Mouse (Mus musculus): ENCODE measurements around the gene St6gal2.

Gene St6gal2

DNA sequence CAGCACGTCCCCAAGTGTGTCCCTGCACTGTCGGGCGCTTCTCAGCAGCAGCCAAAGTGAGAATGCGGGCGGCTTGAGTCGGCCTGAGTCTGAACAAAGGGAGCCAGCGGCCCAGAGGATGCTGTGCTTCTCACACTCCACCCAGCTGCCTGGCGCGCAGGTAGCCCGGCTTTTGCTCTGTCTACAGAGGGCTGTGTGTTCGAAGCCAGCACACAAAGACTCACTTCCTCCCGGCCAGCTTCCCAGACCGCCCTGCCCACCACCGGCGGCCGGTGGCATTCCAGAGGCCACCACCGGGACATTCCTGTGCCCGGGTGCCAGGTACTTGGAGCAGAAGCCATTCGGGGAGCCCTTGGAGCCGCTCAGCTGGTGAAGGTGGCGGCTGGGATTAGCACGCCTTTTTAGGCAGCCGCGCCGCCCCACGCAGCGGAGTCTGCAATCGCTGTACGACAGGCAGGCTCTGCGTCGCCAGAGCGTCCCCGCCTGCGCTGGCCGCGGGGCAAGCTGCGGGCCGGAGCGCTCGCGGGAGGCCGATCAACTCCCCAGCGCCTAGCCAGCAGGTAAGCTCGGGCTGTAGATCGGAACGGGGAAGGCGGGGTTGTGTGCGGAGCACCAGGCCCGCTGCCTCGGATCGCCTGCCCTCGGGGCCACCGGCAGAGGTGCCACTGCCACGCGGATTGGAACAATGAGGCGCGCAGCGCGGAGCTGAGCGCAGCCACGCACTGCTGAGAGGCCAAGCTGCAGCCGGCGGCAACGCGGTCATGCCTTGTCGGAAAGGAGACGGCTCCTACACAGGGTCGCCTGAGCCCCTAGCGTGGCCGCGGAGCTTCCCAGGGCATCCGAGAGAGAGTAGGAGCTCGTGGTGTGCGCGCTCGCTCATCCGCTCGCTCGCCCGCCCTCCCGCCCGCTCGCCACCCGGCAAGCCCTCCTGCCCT is at the start of gene St6gal2:
St6gal2 (plus strand) TSS at position 133 of the 935 bp plus-strand sequence.
- DNase-seq (ENCODE audit: low read depth), result no peak

DNA sequence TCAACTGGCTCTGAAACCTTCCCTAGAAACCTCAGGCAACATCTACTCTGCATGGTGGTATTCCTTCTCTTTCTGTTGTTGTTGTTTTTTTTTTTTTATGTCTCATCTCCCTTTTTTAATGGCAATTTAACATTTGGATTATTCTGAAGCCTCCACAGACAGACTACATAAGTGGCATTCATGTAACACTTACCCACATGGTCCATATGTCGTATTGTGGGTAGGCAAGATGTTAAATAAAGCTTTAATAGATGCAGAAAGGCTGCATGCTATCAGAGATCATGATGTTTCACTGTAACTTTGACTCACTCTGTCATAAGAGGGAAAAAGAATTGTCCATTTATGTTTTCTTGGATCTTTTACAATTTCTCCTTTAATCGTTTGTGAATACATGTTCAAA is 39.1 kb upstream of the St6gal2 start:
- DNase-seq (ENCODE audit: low read depth), result no peak

DNA sequence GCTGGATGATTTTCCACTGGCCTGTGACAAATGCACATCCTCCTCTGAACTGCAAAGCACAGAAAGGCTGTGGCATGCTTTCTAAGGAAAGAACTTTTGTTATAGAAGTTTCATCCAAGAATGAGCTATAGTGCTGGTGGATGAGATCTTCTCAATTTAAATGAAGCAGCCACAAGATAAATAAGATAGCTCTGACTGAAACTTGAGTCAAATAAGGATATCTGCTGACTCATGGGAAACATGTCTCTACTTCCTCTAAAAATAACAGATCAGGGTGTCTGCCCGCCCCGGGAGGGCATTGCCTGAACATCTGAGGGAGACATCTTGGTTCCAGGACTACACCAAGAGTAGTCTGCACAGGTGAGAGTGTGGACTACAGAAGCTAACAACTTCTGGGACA is 28.7 kb upstream of the St6gal2 start:
- DNase-seq (ENCODE audit: low read depth), result no peak

DNA sequence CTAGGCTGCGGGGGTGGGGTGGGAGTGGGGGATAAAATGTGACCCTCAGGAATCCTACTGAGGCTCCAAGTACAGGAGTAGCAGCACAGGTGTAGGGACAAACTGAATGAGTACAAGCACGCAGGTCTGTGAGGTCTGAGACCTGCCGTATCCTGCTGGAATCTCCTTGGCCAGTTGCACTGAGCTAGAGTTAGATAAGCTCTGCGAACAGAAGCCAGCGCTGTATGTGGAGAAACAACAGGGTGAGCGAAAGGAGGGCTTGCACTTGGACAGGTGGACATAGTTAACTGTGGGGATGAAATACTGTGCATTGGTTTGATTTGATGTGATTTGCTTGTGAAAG is 974 bp downstream of the St6gal2 start:
- no peak for DNase-seq (ENCODE audit: low read depth)

DNA sequence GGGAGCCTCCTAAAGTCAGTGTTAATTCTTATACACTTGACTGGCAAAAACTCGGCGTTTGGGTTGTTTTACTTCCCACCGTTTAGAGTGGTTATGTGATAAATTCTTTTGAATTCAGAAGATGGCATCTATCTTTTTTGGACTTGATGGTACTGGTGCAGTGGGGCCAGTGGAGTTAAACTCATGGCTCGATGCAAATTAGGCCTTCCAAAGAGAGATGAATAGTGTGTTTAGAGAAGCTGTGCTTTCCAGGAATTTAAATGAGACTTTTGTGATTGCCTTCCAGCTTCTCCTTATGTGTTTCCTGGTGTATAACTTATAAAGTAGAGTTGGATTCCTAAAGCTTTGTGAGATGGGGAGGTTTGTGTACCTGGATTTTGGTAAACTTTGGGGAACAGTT is 1.5 kb downstream of the St6gal2 start:
- no peak for DNase-seq (ENCODE audit: low read depth)

DNA sequence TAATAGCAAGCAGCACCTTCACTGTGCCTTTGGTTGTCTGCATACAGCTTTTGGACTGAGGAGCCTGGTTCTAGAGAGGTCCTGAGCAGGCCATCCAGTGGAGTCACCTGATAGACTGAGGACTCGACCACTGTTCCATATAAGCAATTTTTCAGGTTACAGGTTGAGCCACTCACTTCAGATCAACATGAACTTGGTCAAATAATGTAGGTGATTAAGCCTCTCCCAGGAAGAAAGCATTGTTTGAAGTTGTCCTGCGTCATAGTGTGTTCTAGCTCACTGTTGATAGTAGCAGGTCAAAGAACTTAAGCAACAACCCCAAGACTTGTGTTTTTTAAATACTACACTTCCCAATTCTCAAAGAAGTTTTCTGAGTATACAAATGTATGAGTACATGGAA is 5.8 kb downstream of the St6gal2 start:
- DNase-seq (ENCODE audit: low read depth), result no peak

DNA sequence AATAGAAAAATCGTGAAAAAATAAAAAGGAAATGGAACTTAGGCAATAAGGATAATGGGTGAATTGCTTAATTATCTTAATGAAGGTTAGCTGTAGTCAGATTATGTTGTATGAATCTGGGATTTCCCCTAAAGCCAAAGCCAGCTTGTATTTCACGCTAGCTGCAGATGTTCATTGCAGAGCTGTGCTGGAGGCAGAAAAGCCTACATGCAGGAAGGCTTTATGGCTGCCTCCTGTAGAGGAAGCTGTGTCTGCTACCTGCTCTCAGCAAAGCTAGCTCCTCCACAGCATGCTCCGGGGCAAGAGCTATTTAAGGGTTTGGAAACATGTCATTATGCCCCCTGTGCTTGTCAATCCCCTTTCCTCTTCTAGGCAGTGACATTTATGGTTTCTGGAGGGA is 9.3 kb downstream of the St6gal2 start:
- no peak for DNase-seq (ENCODE audit: low read depth)

DNA sequence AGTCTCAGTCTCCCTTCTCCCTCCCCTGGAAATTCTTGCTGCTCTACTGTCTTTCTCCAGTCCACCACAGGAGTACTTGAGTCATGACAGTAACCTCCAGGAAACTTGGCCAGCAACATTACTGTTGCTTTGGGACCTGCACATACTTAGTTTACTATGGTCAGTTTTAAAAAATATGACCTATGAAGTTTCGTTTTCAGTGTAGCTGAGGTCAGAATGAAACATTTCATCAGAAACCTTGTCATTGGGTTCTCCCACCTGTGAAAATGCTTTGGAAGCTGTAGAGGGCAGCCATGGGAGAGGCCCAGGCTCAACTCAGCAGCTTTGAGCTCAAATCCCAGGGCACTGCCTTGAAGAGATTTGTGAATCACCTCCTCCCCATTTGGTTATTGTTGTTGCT is 15.0 kb downstream of the St6gal2 start:
- DNase-seq (ENCODE audit: low read depth), result no peak

DNA sequence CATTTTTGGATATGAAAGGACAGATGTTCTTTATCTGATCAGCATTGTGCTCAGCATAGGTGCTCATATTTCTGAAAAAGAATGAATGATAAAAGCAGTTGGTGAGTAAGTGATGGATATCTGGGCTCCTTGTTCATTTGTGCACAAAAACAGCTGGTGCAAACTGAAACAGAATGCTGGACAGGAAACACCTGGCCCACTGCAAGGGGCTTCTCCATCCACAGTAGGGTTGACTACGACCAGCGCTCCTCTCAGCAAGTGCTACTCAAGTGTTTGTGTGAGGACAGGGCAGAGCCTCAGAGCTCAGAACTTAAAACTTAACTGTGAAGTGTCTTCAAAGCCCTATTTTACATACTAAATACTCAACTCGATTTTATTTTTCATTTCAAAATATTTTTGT is 22.4 kb downstream of the St6gal2 start:
- DNase-seq (ENCODE audit: low read depth), result no peak

DNA sequence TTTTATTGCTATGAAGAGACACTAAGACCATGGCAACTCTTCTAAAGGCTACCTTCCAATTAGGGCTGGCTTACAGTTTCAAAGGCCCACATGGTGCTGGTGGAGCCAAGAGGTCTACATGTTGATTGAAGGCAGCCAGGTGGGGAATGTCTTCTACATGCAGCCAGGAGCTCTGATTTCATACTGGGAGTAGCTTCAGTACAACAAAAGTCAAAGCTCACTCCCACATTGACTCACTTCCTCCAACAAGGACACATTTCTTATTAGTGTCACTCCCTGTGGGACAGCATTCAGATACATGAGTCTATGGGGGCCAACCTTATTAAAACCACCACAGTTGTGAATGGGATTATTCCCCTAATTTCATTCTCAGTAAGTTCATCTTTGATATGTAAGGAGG is 23.8 kb downstream of the St6gal2 start:
- no peak for DNase-seq (ENCODE audit: low read depth)

DNA sequence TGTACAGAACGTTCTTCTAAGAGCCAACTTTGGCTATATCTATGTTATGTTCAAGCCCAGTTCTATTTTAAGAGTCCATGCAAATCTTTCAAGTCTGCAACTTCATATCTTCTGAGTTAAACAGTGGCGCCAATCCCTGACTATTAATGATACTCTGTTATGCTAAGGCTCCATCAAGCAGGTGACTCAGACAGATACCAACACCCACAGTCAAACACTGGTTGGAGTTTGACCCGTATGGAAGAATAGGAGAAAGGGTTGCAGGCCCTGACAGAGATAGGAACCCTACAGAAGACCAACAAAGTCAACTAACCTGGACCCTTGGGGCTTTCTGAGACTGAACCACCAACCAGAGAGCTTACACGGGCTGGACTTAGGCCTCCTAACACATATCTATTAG is 30.8 kb downstream of the St6gal2 start:
- DNase-seq (ENCODE audit: low read depth), result no peak

DNA sequence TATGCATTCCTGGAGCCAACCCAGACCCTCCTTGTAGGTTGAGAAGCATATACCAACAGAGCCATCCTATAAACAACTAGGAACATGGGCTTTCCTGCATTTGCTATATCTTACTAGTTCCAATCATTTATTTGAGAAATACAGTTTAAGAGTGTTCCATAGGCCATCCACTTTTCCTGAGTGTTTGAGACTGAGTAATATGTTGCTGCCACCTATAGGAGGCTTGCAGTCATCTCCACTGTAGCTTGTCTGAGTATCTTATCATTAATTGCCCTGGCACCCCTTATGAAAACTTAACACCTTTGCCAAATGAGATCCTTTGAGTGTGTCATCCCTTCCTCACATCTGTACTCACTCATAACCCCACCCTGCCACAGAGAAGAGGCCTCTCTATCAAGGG is 32.2 kb downstream of the St6gal2 start:
- peak; percentile 31 for DNase-seq (ENCODE audit: low read depth)

DNA sequence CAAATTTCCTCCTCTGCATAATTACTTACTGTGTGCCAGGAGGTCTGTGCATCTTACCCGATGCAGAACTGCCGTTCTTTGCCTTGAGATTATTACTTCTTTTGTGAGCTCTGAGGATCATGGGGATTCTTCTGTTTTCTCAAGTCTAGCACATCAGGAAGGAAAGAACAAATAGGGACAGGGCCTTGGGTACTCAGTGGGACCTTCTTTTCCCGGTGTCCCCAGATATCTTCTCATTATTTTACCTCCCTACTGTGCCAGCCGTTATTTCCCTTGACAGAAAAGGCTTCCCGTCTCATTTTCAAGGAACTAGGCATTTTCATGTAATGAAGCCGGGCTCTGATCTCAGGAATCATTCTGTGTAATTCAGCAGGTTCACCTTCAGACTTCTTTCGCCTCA is 34.2 kb downstream of the St6gal2 start:
- DNase-seq (ENCODE audit: low read depth), result no peak

DNA sequence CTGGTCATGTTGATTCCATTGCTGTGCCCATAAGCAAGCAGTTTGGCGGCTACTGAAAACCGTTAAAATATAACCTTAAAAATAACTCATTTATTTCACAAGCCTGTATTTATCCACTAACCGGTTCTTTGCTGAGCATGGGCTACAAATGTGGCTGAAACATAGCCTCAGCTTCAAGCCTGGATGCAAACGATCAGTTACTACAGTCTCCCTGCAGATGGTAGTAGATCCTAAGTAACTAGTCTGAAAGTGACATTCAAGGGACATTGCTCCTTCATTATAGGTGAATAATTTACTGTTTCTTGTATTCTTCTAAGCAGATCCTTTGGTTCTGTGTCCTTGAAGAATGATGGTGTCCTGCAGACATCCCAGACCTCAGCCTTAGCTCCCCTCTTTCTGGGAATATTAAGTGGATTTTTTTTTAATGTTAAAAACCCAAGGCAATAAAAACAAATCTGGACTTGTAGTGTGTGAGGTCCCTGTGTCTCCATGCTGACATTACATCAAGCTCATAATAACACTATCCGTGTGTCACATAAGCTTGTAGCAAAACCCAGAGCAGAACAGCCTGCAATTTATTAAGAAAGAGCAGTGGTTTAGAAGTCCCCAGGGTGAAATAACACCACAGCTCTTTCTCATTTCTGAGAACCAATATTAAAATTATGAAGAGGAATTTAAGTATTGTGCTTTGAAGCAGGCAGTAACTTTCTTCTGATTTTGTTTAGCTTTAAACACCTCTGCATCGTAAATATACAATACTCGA is 39.1 kb downstream of the St6gal2 start:
- no peak for DNase-seq (ENCODE audit: low read depth)

DNA sequence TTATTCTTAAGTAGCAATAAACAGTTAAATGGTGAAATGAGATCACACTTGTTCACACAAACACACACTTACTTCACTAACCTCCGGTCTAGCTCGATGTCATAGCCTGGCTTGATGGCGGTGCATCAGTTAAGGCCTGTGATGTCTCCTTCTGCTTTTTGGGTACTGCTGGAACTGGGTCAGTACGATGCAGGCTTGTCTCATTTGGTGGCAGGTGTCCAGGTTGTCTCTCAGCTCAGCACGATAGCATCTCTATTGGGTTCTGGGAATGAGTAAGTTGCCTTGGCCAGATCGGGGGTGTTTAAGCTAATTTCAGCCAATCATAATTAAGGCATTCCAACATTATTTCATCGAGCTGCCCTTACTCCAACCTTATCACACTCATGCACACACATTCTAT is 86.7 kb downstream of the St6gal2 start:
- no peak for DNase-seq (ENCODE audit: low read depth)

DNA sequence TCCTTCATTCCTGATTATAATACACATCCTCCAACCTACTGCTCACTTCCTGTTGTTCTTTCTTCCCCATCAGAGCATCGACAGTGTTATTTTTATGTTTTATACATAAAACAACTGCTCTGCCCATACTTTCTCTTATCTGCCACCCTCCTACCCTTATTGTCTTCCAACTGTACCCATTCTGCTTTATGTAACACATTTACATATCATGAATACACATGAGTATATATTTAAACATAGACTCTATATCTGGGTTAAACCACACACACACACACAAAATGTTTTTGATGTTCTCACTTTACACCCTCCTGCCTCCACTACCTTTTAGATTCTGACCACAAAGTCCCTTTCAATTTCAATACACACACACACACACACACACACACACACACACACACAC is 103.3 kb downstream of the St6gal2 start:
- no peak for DNase-seq (ENCODE audit: low read depth)

DNA sequence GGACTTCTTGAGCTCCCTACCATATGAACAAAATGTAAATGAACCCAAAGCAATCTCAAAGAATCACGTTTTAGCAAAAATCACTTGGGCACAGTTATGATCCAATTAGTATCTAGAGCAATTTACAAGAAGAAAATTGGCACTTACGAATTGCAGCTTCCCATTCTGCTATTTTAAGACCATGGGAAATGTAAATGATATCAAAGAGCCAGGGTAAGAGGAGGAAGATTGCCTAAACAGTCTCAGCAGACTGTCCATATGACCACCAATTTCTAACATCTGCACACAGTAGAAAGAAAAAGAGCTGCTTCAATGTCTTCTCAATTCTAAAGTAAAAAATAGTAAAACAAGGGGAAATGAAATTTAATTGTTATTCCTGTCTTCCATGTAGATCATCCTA is 116.6 kb downstream of the St6gal2 start:
- DNase-seq (ENCODE audit: low read depth), result no peak
